Mouse (Mus musculus) midbrain, postnatal 0 days (tissue): ENCODE measurements at regions not wholly inside any gene's neighbourhood (a gene's known extent, or its start where the extent isn't known, plus 50 kb on each side); places are given as distances from the start of the nearest gene placed in this dataset.
A peak's percentile ranks its signal among the peaks of the same experiment; 100 is the strongest.

Experiments
- ATAC-seq: fragments of 200-750 bp; cut with Nextera tagmentation; 2 replicates; pipeline ENCODE4 v1.8.0; 2017; ENCODE audit warnings: moderate number of reproducible peaks, mild to moderate bottlenecking, moderate TSS enrichment, moderate library complexity; ENCODE audit not compliant: low FRiP score
- DNase-seq: peaks from one replicate; pipeline ENCODE4 v3.0.0-alpha.2; 2015; ENCODE audit warnings: low spot score
- H3K27ac ChIP-seq: fragments of 300-500 bp; sonication (generic); 2 replicates; pipeline ENCODE4 v1.5.1; 2014; ENCODE audit warnings: low read depth, mild to moderate bottlenecking, low read length, mixed read lengths
- H3K27me3 ChIP-seq: fragments of 300-500 bp; sonication (generic); 2 replicates; pipeline ENCODE4 v1.6.1; 2014; ENCODE audit warnings: low read length, control low read depth, mixed read lengths; ENCODE audit not compliant: insufficient read depth
- H3K36me3 ChIP-seq: fragments of 300-500 bp; sonication (generic); 2 replicates; pipeline ENCODE4 v1.6.1; 2014; ENCODE audit warnings: low read length, control low read depth, mixed read lengths; ENCODE audit not compliant: insufficient read depth
- H3K4me1 ChIP-seq: fragments of 300-500 bp; sonication (generic); 2 replicates; pipeline ENCODE4 v1.6.1; 2014; ENCODE audit warnings: mild to moderate bottlenecking, control low read depth, antibody characterized with exemption, low read length, mixed read lengths; ENCODE audit not compliant: insufficient read depth
- H3K4me2 ChIP-seq: fragments of 300-500 bp; sonication (generic); 2 replicates; pipeline ENCODE4 v1.6.1; 2014; ENCODE audit warnings: low read depth, mild to moderate bottlenecking, low read length, mixed read lengths; ENCODE audit not compliant: poor library complexity, severe bottlenecking
- H3K4me3 ChIP-seq: fragments of 300-500 bp; sonication (generic); 2 replicates; pipeline ENCODE4 v1.5.1; 2014; ENCODE audit warnings: low read depth, mild to moderate bottlenecking, low read length, moderate library complexity
- H3K9ac ChIP-seq: fragments of 300-500 bp; sonication (generic); replicated peaks from 2 replicates; pipeline ENCODE4 v1.6.1; 2014; ENCODE audit warnings: mild to moderate bottlenecking, low read length, moderate library complexity, mixed read lengths; ENCODE audit not compliant: poor library complexity, severe bottlenecking
- H3K9me3 ChIP-seq: fragments of 300-500 bp; sonication (generic); 2 replicates; pipeline ENCODE4 v1.6.1; 2016; ENCODE audit warnings: low read length, control low read depth
- CTCF ChIP-seq: IDR thresholded peaks from 2 replicates; pipeline ENCODE4 v1.5.1; 2016; ENCODE audit warnings: antibody characterized with exemption, mild to moderate bottlenecking
- WGBS: fragments of 180-500 bp; shearing (Covaris S2); extraction: QIAGEN DNeasy Blood & Tissue Kit; methylation state at CpG from one replicate; pipeline ENCODE4 v1.1.7; 2014; 5-methylcytosine and 5-hydroxymethylcytosine counted together

GRCm38 (mm10) chr6:89251641-89252040 is 110.8 kb downstream of the Plxna1 start:
- no peaks in the 10 kb centered on the region for H3K27me3 ChIP-seq
- H3K9me3 ChIP-seq = no peaks in the 10 kb centered on the region
- ATAC-seq (no peak), DNase-seq (peak; percentile 38)
- peaks cover 12% of the 10 kb centered on the region for H3K4me1 ChIP-seq
- H3K27ac ChIP-seq = no peak overlapping the region
- no peak overlapping the region for H3K4me2 ChIP-seq
- TF ChIP-seq CTCF = no peak
- H3K9ac ChIP-seq = no peak overlapping the region
- WGBS = 72% methylated on average over 4 of the region's 4 CpGs
- no peak overlapping the region for H3K4me3 ChIP-seq
- no peaks in the 10 kb centered on the region for H3K36me3 ChIP-seq

- H3K27me3 ChIP-seq = no peaks in the 10 kb centered on the region
- no peaks in the 10 kb centered on the region for H3K9me3 ChIP-seq
- no peak overlapping the region for H3K4me3 ChIP-seq
- peaks cover 9% of the 10 kb centered on the region for H3K4me1 ChIP-seq
- H3K27ac ChIP-seq = peak overlapping the region; percentile 67
- H3K4me2 ChIP-seq = no peak overlapping the region
- no peak for TF ChIP-seq CTCF
- H3K9ac ChIP-seq = no peak overlapping the region
- DNase-seq (no peak), ATAC-seq (peak; percentile 64; the same call in 1 of the 2 replicates)
- no peaks in the 10 kb centered on the region for H3K36me3 ChIP-seq
- WGBS = 43% methylated on average over 4 of the region's 4 CpGs
Observed at GRCm38 (mm10) chr6:89256022-89256421, 106.4 kb downstream of the Plxna1 start.

- Histone ChIP-seq H3K27me3 (no peaks in the 10 kb centered on the region), H3K4me2 (no peak overlapping the region), H3K4me1 (peaks cover 9% of the 10 kb centered on the region), H3K9ac (no peak overlapping the region), H3K9me3 (no peaks in the 10 kb centered on the region), H3K36me3 (no peaks in the 10 kb centered on the region), H3K27ac (peak overlapping the region; percentile 67), H3K4me3 (no peak overlapping the region)
- 80% methylated on average over 8 of the region's 8 CpGs for WGBS
- ATAC-seq = no peak; the same call in 1 of the 2 replicates
- no peak for TF ChIP-seq CTCF
- DNase-seq = no peak
Observed at GRCm38 (mm10) chr6:89256630-89257292, 105.7 kb downstream of the Plxna1 start.

GRCm38 (mm10) chr6:89257416-89257815 is 105.0 kb downstream of the Plxna1 start:
- H3K27ac ChIP-seq = peak overlapping the region; percentile 67; the same call in 1 of the 2 replicates
- no peak for TF ChIP-seq CTCF
- H3K4me2 ChIP-seq = no peak overlapping the region
- H3K4me1 ChIP-seq = peaks cover 9% of the 10 kb centered on the region
- no peaks in the 10 kb centered on the region for H3K36me3 ChIP-seq
- no peaks in the 10 kb centered on the region for H3K9me3 ChIP-seq
- no peak overlapping the region for H3K4me3 ChIP-seq
- H3K27me3 ChIP-seq = no peaks in the 10 kb centered on the region
- 80% methylated on average over 6 of the region's 6 CpGs for WGBS
- DNase-seq (no peak), ATAC-seq (no peak)
- no peak overlapping the region for H3K9ac ChIP-seq

- DNase-seq (no peak), ATAC-seq (no peak)
- Histone ChIP-seq H3K9ac (no peak overlapping the region), H3K36me3 (no peaks in the 10 kb centered on the region), H3K27ac (peak overlapping the region; percentile 47; the same call in 1 of the 2 replicates), H3K4me1 (peaks cover 9% of the 10 kb centered on the region), H3K9me3 (no peaks in the 10 kb centered on the region), H3K27me3 (no peaks in the 10 kb centered on the region), H3K4me3 (no peak overlapping the region), H3K4me2 (no peak overlapping the region)
- TF ChIP-seq CTCF = no peak
- 76% methylated on average over 4 of the region's 4 CpGs for WGBS
Observed at GRCm38 (mm10) chr6:89258140-89258539, 104.3 kb downstream of the Plxna1 start.

GRCm38 (mm10) chr6:89259406-89259994 is 102.9 kb downstream of the Plxna1 start:
- no peak for DNase-seq
- no peaks in the 10 kb centered on the region for H3K36me3 ChIP-seq
- H3K4me1 ChIP-seq = 0 out of 2 replicates have a peak, but pooled peaks cover 3% of the 10 kb centered on the region
- no peak overlapping the region for H3K27ac ChIP-seq
- H3K9me3 ChIP-seq = no peaks in the 10 kb centered on the region
- no peaks in the 10 kb centered on the region for H3K27me3 ChIP-seq
- H3K4me3 ChIP-seq = no peak overlapping the region
- 63% methylated on average over 11 of the region's 11 CpGs for WGBS
- H3K9ac ChIP-seq = 0 out of 2 replicates have a peak overlapping the region, but pooled peaks have one; percentile 2
- no peak for TF ChIP-seq CTCF
- H3K4me2 ChIP-seq = no peak overlapping the region
- ATAC-seq = no peak
